Mouse (Mus musculus) erythroblast, embryonic 14.5 days (primary cell): ENCODE results near the gene Itga2b. TPM values are rescaled to one million over a fixed set of nuclear protein-coding genes. Genes with fewer than 3 reads are reported as not detected.

ENCODE experiments used
- H3K27me3 ChIP-seq: 2 replicates; pipeline ENCODE4 v1.6.1; 2012; ENCODE audit warnings: inconsistent platforms; ENCODE audit not compliant: control insufficient read depth
- H3K36me3 ChIP-seq: 2 replicates; pipeline ENCODE4 v1.6.1; 2012; ENCODE audit warnings: mild to moderate bottlenecking, inconsistent platforms; ENCODE audit not compliant: control insufficient read depth
- H3K4me1 ChIP-seq: 2 replicates; pipeline ENCODE4 v1.6.1; 2012; ENCODE audit warnings: inconsistent platforms; ENCODE audit not compliant: control insufficient read depth
- H3K4me3 ChIP-seq: replicated peaks from 2 replicates; pipeline ENCODE3; 2012; ENCODE audit warnings: moderate library complexity, mild to moderate bottlenecking, inconsistent platforms
- H3K9me3 ChIP-seq: 2 replicates; pipeline ENCODE4 v1.6.1; 2012; ENCODE audit warnings: low read length, inconsistent platforms, mixed read lengths; ENCODE audit not compliant: control insufficient read depth
- GATA1 ChIP-seq: IDR thresholded peaks from 2 replicates; pipeline ENCODE4 v1.6.1; 2012; ENCODE audit warnings: low read length, inconsistent platforms, mixed read lengths
- TAL1 ChIP-seq: IDR thresholded peaks from 3 replicates; pipeline ENCODE4 v1.6.1; 2012; ENCODE audit warnings: low read length, inconsistent platforms, mixed read lengths
- polyA plus RNA-seq: library from polyadenylated mRNA; stranded (reverse); fragments of >175 nt; gene quantifications from 2 replicates; pipeline ENCODE4 v1.2.3, GENCODE M21; 2012

Itga2b gene
- polyA plus RNA-seq, 1 experiment = 1.7 TPM

- H3K27me3 ChIP-seq = peaks cover 28% of the 10 kb centered on the region
- H3K4me3 ChIP-seq = peak overlapping the region; percentile 74
- no peak for TF ChIP-seq TAL1
- TF ChIP-seq GATA1 = no peak
- H3K9me3 ChIP-seq = peaks cover 9% of the 10 kb centered on the region
- H3K36me3 ChIP-seq = peaks cover 64% of the 10 kb centered on the region
- H3K4me1 ChIP-seq = peaks cover 89% of the 10 kb centered on the region
Observed at GRCm38 (mm10) chr11:102404161-102405010, 65.5 kb downstream of the Itga2b start.

GRCm38 (mm10) chr11:102403657-102404056 is 66.3 kb downstream of the Itga2b start:
- Histone ChIP-seq H3K4me1 (peaks cover 88% of the 10 kb centered on the region), H3K4me3 (no peak overlapping the region), H3K36me3 (peaks cover 65% of the 10 kb centered on the region), H3K27me3 (peaks cover 35% of the 10 kb centered on the region), H3K9me3 (peaks cover 15% of the 10 kb centered on the region)
- no peak for TF ChIP-seq TAL1
- no peak for TF ChIP-seq GATA1

Other genes with a start within 250 kb of the Itga2b start
- 4.3 and 6.3 TPM in 2 replicates for gene Hdac5, start 240.0 kb downstream of the Itga2b start, polyA plus RNA-seq
- gene BC030867, start 221.2 kb downstream of the Itga2b start, polyA plus RNA-seq = 0.50 and 1.6 TPM in 2 replicates
- gene Asb16, start 201.4 kb downstream of the Itga2b start, polyA plus RNA-seq = 0.01 and 0.02 TPM in 2 replicates
- gene Tmub2, start 185.2 kb downstream of the Itga2b start, polyA plus RNA-seq = 8.1 and 8.9 TPM in 2 replicates
- 4.5 and 6.0 TPM in 2 replicates for gene Atxn7l3, start 173.5 kb downstream of the Itga2b start, polyA plus RNA-seq
- gene Ubtf, start 150.4 kb downstream of the Itga2b start, polyA plus RNA-seq = 10.3 and 12.3 TPM in 2 replicates
- gene Slc4a1, start 103.9 kb downstream of the Itga2b start, polyA plus RNA-seq = 575 and 672 TPM in 2 replicates
- gene Rundc3a, start 76.7 kb downstream of the Itga2b start, polyA plus RNA-seq = 1.8 and 2.1 TPM in 2 replicates
- gene Slc25a39, start 62.2 kb downstream of the Itga2b start, polyA plus RNA-seq = 579 and 725 TPM in 2 replicates
- 1.8 and 2.6 TPM in 2 replicates for gene Grn, start 39.8 kb downstream of the Itga2b start, polyA plus RNA-seq
- gene Fam171a2, start 22.4 kb downstream of the Itga2b start, polyA plus RNA-seq = 0.01 and 0.02 TPM in 2 replicates
- gene Gpatch8, start 86.3 kb upstream of the Itga2b start, polyA plus RNA-seq = 1.1 and 1.4 TPM in 2 replicates
- not detected in 2 replicates for gene Gm11627, start 109.3 kb upstream of the Itga2b start, polyA plus RNA-seq
- gene Fzd2, start 134.3 kb upstream of the Itga2b start, polyA plus RNA-seq = 0.03 TPM in 1 of 2 replicates, not detected in the other
- not detected in 2 replicates for gene Meioc, start 193.6 kb upstream of the Itga2b start, polyA plus RNA-seq
- gene Ccdc43, start 227.7 kb upstream of the Itga2b start, polyA plus RNA-seq = 0.12 and 0.35 TPM in 2 replicates